Mouse (Mus musculus): ENCODE data around the gene Nme7. TPM values are rescaled to one million over a fixed set of nuclear protein-coding genes. Genes with fewer than 3 reads are reported as not detected.

The Nme7 gene
- total RNA-seq, 2 experiments from 2014 or later, result 1.3 to 1.7 TPM

Other genes starting within 250 kb of the Nme7 start
- gene Sell, start 242.1 kb upstream of the Nme7 start, total RNA-seq (2021), result not detected
- gene Selp, start 188.9 kb upstream of the Nme7 start, total RNA-seq (2021), result under 1 TPM; 0.27 to 0.62 TPM
- gene F5, start 152.3 kb upstream of the Nme7 start, total RNA-seq (2021), result under 1 TPM; 0.05 to 0.09 TPM
- 1 to 10 TPM; 1.9 to 3.0 TPM for gene Slc19a2, start 55.1 kb upstream of the Nme7 start, total RNA-seq (2021)
- 10 to 100 TPM; 12.3 to 13.5 TPM for gene Ccdc181, start 28.5 kb upstream of the Nme7 start, total RNA-seq (2021)
- 10 to 100 TPM; 24.1 to 25.6 TPM for gene Blzf1, start 3.4 kb downstream of the Nme7 start, total RNA-seq (2021)
- 100 to 1,000 TPM; 179 to 280 TPM for gene Atp1b1, start 154.2 kb downstream of the Nme7 start, total RNA-seq (2021)